Mouse (Mus musculus): ENCODE results near the gene Mprip. TPM values are rescaled to one million over a fixed set of nuclear protein-coding genes. Genes with fewer than 3 reads are reported as not detected.

Gene Mprip
- polyA plus RNA-seq, 1 experiment from 2014 or later, result 75.3 TPM

GRCm38 (mm10) chr11:59809670-59810474, 148.8 kb downstream of the Mprip start, which contains the start of gene Flcn:
Flcn (minus strand) TSS chr11:59810016.
- peak within 1 kb of the TSS; percentile 94 for H3K9ac ChIP-seq
- under 1% methylated on average over 52 of the region's 52 CpGs for WGBS

DNA sequence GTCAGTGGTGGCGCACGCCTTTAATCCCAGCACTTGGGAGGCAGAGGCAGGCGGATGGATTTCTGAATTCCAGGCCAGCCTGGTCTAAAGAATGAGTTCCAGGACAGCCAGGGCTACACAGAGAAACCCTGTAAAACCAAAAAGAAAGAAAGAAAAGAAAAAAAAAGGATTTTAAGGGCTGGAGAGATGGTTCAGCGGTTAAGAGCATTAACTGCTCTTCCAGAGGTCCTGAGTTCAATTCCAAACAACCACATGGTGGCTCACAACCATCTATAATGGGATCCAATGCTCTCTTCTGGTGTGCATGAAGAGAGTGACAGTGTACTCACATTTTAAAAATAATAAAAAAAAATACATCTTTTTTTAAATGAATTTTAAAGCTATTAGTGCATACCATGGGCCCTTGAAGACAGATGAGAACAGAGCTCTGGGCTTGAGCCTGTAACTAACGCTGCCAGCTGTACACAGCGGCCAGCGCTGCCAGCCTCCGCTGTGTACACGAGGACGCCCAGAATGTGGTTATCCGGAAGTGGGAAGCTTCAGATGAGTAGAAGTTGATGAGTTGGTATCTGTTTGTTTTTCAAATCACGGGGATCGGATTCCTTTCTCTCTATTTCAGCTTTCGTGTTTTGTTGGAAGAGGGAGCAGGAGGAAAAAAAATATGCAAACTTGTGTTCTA, 149.5 kb downstream of the Mprip start:
- peak overlapping the region; percentile 98 for H3K27ac ChIP-seq
- H3K9me3 ChIP-seq, result no peaks in the 10 kb centered on the region
- H3K9ac ChIP-seq, result no peak overlapping the region; the same call in 1 of the 2 replicates
- ATAC-seq (ENCODE audit: insufficient read depth, low FRiP score, low read depth), result no peak
- peak overlapping the region; percentile 81 for H3K4me2 ChIP-seq
- H3K27me3 ChIP-seq (replicated peaks), result no peaks in the 10 kb centered on the region
- H3K36me3 ChIP-seq, result peaks cover 15% of the 10 kb centered on the region
- peak overlapping the region; percentile 91 for H3K4me3 ChIP-seq (replicated peaks)
- 57% methylated on average over 14 of the region's 14 CpGs for WGBS
- H3K4me1 ChIP-seq, result peaks cover 11% of the 10 kb centered on the region

More at GRCm38 (mm10) chr11:59809670-59810474, 148.8 kb downstream of the Mprip start, which contains the start of gene Flcn:
- Histone ChIP-seq H3K27ac (peak within 1 kb of the TSS; percentile 98), H3K9me3 (no peaks in the 10 kb centered on the region), H3K4me2 (peak within 1 kb of the TSS; percentile 81), H3K4me3 (replicated peaks) (peak within 1 kb of the TSS; percentile 91), H3K27me3 (replicated peaks) (no peaks in the 10 kb centered on the region), H3K4me1 (peaks cover 11% of the 10 kb centered on the region), H3K36me3 (peaks cover 17% of the 10 kb centered on the region)
- ATAC-seq (ENCODE audit: insufficient read depth, low FRiP score, low read depth), result peak; percentile 93

DNA sequence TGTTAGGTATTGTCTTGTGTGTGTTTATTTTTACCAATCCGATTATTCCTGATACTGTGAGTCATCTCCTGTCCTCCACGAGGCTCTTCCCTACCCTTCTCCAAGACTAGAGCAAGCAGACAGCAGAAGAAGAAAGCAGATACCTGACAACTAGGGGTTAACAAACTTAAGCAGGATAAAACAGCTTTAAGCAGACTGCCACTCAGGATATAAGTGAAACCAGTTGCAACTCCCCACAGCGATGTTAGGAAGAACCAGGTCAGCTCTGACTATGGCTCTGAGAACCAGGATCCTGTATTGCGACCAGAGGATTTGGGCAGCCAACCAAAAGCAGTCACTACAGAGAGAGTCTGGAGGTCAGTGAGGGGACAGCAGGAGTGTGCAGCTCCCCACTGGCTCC, 150.1 kb downstream of the Mprip start:
- 67% methylated on average over 4 of the region's 4 CpGs for WGBS
- H3K36me3 ChIP-seq, result peaks cover 9% of the 10 kb centered on the region; the same call in 1 of the 2 replicates
- H3K27me3 ChIP-seq (replicated peaks), result no peaks in the 10 kb centered on the region
- no peak overlapping the region for H3K27ac ChIP-seq
- no peak overlapping the region for H3K9ac ChIP-seq
- no peak for ATAC-seq (ENCODE audit: insufficient read depth, low FRiP score, low read depth)
- no peak overlapping the region for H3K4me3 ChIP-seq (replicated peaks)
- H3K9me3 ChIP-seq, result no peaks in the 10 kb centered on the region
- H3K4me2 ChIP-seq, result 0 out of 2 replicates have a peak overlapping the region, but pooled peaks have one; percentile 81
- H3K4me1 ChIP-seq, result peaks cover 11% of the 10 kb centered on the region

- Histone ChIP-seq H3K4me3 (replicated peaks) (no peak overlapping the region), H3K4me2 (no peak overlapping the region), H3K9ac (no peak overlapping the region), H3K9me3 (no peaks in the 10 kb centered on the region), H3K27me3 (replicated peaks) (no peaks in the 10 kb centered on the region), H3K4me1 (peaks cover 8% of the 10 kb centered on the region), H3K36me3 (peaks cover 18% of the 10 kb centered on the region), H3K27ac (no peak overlapping the region)
- ATAC-seq (ENCODE audit: insufficient read depth, low FRiP score, low read depth), result no peak
- 65% methylated on average over 3 of the region's 3 CpGs for WGBS
Observed at GRCm38 (mm10) chr11:59813276-59813675, 152.2 kb downstream of the Mprip start.

GRCm38 (mm10) chr11:59814311-59814710, 153.2 kb downstream of the Mprip start:
- no peaks in the 10 kb centered on the region for H3K9me3 ChIP-seq
- H3K4me1 ChIP-seq, result no peaks in the 10 kb centered on the region
- no peak overlapping the region for H3K9ac ChIP-seq
- peaks cover 28% of the 10 kb centered on the region for H3K36me3 ChIP-seq
- H3K4me3 ChIP-seq (replicated peaks), result no peak overlapping the region
- no peak for ATAC-seq (ENCODE audit: insufficient read depth, low FRiP score, low read depth)
- WGBS, result 89% methylated on average over 1 of the region's 1 CpGs
- H3K27ac ChIP-seq, result no peak overlapping the region
- H3K4me2 ChIP-seq, result no peak overlapping the region
- no peaks in the 10 kb centered on the region for H3K27me3 ChIP-seq (replicated peaks)

GRCm38 (mm10) chr11:59814936-59815335, 153.8 kb downstream of the Mprip start:
- no peaks in the 10 kb centered on the region for H3K4me1 ChIP-seq
- peaks cover 33% of the 10 kb centered on the region for H3K36me3 ChIP-seq
- ATAC-seq (ENCODE audit: insufficient read depth, low FRiP score, low read depth), result no peak
- no peak overlapping the region for H3K4me3 ChIP-seq (replicated peaks)
- WGBS, result 83% methylated on average over 6 of the region's 6 CpGs
- no peaks in the 10 kb centered on the region for H3K27me3 ChIP-seq (replicated peaks)
- no peak overlapping the region for H3K4me2 ChIP-seq
- no peak overlapping the region for H3K9ac ChIP-seq
- no peaks in the 10 kb centered on the region for H3K9me3 ChIP-seq
- no peak overlapping the region for H3K27ac ChIP-seq

GRCm38 (mm10) chr11:59815482-59816065, 154.5 kb downstream of the Mprip start:
- Histone ChIP-seq H3K27ac (no peak overlapping the region), H3K9ac (no peak overlapping the region), H3K4me3 (replicated peaks) (no peak overlapping the region), H3K4me1 (no peaks in the 10 kb centered on the region), H3K36me3 (peaks cover 39% of the 10 kb centered on the region), H3K27me3 (replicated peaks) (no peaks in the 10 kb centered on the region), H3K9me3 (no peaks in the 10 kb centered on the region), H3K4me2 (no peak overlapping the region)
- no peak for ATAC-seq (ENCODE audit: insufficient read depth, low FRiP score, low read depth)
- WGBS, result 89% methylated on average over 6 of the region's 6 CpGs

GRCm38 (mm10) chr11:59817916-59818315, 156.8 kb downstream of the Mprip start:
- Histone ChIP-seq H3K36me3 (peaks cover 56% of the 10 kb centered on the region), H3K9me3 (no peaks in the 10 kb centered on the region), H3K4me1 (no peaks in the 10 kb centered on the region), H3K4me3 (replicated peaks) (no peak overlapping the region), H3K27ac (no peak overlapping the region), H3K4me2 (no peak overlapping the region), H3K27me3 (replicated peaks) (no peaks in the 10 kb centered on the region), H3K9ac (no peak overlapping the region)
- ATAC-seq (ENCODE audit: insufficient read depth, low FRiP score, low read depth), result no peak
- 95% methylated on average over 3 of the region's 3 CpGs for WGBS

DNA sequence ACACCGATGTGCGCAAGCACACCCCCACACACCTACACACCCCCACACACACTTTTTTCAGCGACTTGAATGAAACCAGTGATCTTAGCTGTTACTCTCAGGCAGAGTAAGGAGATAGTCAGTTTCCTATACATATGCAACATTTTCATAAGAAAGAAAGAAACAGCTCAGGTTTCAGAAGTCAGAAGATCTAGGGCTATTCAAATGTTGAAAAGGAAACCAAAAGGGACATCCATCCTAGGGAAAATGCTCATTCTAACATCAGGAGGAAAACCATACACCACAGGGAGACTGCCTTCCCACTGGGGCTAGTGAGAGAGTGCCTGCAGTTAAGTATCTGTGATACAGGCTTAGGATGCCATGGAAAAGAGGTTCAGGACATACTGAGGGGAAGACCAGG, 160.5 kb downstream of the Mprip start:
- no peak overlapping the region for H3K4me3 ChIP-seq (replicated peaks)
- H3K27me3 ChIP-seq (replicated peaks), result no peaks in the 10 kb centered on the region
- ATAC-seq (ENCODE audit: insufficient read depth, low FRiP score, low read depth), result no peak
- H3K4me2 ChIP-seq, result no peak overlapping the region
- H3K4me1 ChIP-seq, result no peaks in the 10 kb centered on the region
- 83% methylated on average over 3 of the region's 3 CpGs for WGBS
- no peak overlapping the region for H3K9ac ChIP-seq
- no peaks in the 10 kb centered on the region for H3K9me3 ChIP-seq
- no peak overlapping the region for H3K27ac ChIP-seq
- H3K36me3 ChIP-seq, result peaks cover 79% of the 10 kb centered on the region

Other genes with a start within 250 kb of the Mprip start
- gene Jmjd4, start 211.3 kb upstream of the Mprip start, polyA plus RNA-seq (2015; fragmentation: Nextera tagmentation; extraction: Ambion mirVana), result 10.5 and 11.0 TPM in 2 replicates
- 88.7 and 91.0 TPM in 2 replicates for gene Snap47, start 210.1 kb upstream of the Mprip start, polyA plus RNA-seq (2015; fragmentation: Nextera tagmentation; extraction: Ambion mirVana)
- gene Zfp867, start 188.8 kb upstream of the Mprip start, polyA plus RNA-seq (2015; fragmentation: Nextera tagmentation; extraction: Ambion mirVana), result 6.0 and 6.6 TPM in 2 replicates
- gene Zkscan17, start 134.6 kb upstream of the Mprip start, polyA plus RNA-seq (2015; fragmentation: Nextera tagmentation; extraction: Ambion mirVana), result 17.0 and 18.0 TPM in 2 replicates
- 0.41 and 0.80 TPM in 2 replicates for gene Nlrp3, start 119.7 kb upstream of the Mprip start, polyA plus RNA-seq (2015; fragmentation: Nextera tagmentation; extraction: Ambion mirVana)
- not detected in 2 replicates for gene Olfr222, start 85.1 kb upstream of the Mprip start, polyA plus RNA-seq (2015; fragmentation: Nextera tagmentation; extraction: Ambion mirVana)
- gene Olfr223, start 68.0 kb upstream of the Mprip start, polyA plus RNA-seq (2015; fragmentation: Nextera tagmentation; extraction: Ambion mirVana), result not detected in 2 replicates
- 3.8 and 5.1 TPM in 2 replicates for gene Pld6, start 126.3 kb downstream of the Mprip start, polyA plus RNA-seq (2015; fragmentation: Nextera tagmentation; extraction: Ambion mirVana)
- 27.8 and 30.6 TPM in 2 replicates for gene Flcn, start 148.7 kb downstream of the Mprip start, polyA plus RNA-seq (2015; fragmentation: Nextera tagmentation; extraction: Ambion mirVana)
- 31.7 and 35.1 TPM in 2 replicates for gene Nt5m, start 178.1 kb downstream of the Mprip start, polyA plus RNA-seq (2015; fragmentation: Nextera tagmentation; extraction: Ambion mirVana)
- 175 and 192 TPM in 2 replicates for gene Cops3, start 178.5 kb downstream of the Mprip start, polyA plus RNA-seq (2015; fragmentation: Nextera tagmentation; extraction: Ambion mirVana)